Mouse (Mus musculus) brain, embryonic 14.5 days (tissue): ENCODE measurements around the gene Cdan1. TPM values are rescaled to one million over a fixed set of nuclear protein-coding genes. Genes with fewer than 3 reads are reported as not detected.
"Not testable (repeated sequence)": the region's sequence is repeated elsewhere in the genome, so short reads cannot be mapped to it uniquely, and the experiment has no call there.

Experiments used
- DNase-seq: peaks from one replicate; pipeline ENCODE4 v3.0.0-alpha.2; 2011; ENCODE audit warnings: low read depth
- CTCF ChIP-seq: fragments of 200-500 bp; IDR thresholded peaks from 2 replicates; pipeline ENCODE4 v1.5.1; 2012; ENCODE audit warnings: inconsistent platforms, mild to moderate bottlenecking, moderate library complexity, borderline replicate concordance; ENCODE audit not compliant: insufficient read depth, insufficient read length; ENCODE audit errors: extremely low read depth
- POLR2A ChIP-seq: fragments of 200-500 bp; IDR thresholded peaks from 2 replicates; pipeline ENCODE4 v1.6.1; 2012; ENCODE audit warnings: mild to moderate bottlenecking, inconsistent platforms, borderline replicate concordance; ENCODE audit not compliant: poor library complexity, insufficient read depth, insufficient read length, severe bottlenecking; ENCODE audit errors: extremely low read depth
- polyA plus RNA-seq: library from polyadenylated mRNA; depleted of rRNA; stranded (reverse); fragments of >200 nt; gene quantifications from 2 replicates; pipeline ENCODE4 v1.2.3, GENCODE M21; 2012; rRNA removed

The Cdan1 gene
- polyA plus RNA-seq, 1 experiment = 32.9 TPM

DNA sequence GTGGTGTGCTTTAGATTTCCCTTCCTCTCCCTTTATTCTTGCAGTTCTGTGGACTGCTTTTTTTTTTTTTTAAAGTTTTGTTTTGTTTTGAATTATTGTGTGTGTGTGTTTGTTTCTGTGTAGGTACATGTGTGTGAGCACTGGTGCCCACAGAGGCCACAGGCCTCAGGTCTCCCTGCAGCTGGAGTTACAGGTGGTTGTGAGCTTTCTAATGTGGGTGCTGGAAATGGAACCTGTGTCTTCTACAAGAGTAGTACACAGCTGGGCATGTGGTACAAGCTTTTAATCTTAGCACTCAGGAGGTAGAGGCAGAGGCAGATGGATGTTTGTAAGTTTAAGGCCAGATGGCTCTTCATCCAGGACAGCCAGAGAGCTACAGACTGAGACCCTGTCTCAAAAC, 142.9 kb downstream of the Cdan1 start:
- TF ChIP-seq CTCF (no peak), POLR2A (no peak)
- no peak for DNase-seq

DNA sequence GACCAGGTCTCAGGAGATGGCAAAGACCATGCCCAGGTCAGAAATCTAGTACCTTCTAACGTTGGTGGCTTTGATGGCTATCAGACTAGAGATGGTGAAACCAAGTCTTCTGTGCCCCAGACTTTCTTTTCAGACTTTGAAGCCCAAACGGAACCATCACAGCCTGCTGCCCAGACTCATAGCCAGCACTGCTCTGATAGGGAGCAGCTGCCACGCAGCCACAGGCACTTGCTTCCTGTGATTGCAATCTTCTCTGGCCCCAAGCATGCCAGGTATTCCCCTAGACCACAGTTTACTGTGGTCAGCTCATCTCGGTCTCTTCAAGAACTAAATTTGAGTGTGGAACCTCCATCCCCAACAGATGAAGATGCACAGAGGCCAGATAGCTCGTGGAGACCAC, 147.3 kb downstream of the Cdan1 start:
- DNase-seq = no peak
- TF ChIP-seq CTCF = no peak
- TF ChIP-seq POLR2A = no peak

DNA sequence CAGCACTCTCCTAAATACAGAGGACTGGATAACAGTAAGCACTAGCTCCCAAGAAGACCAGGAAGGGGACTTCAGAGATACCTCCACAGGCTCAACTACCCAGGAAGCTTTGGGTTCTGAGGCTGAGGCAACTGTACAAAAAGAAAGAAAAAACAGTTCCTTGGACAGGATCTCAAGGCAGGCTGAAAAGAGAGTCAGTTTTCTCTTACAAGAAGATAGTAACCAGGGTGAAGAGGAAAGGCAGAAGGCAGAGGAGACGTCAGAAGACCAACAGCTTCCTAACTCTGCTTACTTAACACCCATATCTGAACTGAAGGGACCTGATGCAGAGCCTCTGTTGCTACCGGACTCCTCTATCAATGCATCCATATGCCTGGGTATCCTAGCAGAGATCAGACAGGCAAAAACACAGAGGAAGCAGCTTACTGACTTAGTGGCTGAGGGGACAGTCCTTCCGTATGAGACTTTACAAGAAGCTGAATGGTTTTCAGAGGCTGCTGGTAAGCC, 149.5 kb downstream of the Cdan1 start:
- TF ChIP-seq CTCF (no peak), POLR2A (no peak)
- DNase-seq = no peak

DNA sequence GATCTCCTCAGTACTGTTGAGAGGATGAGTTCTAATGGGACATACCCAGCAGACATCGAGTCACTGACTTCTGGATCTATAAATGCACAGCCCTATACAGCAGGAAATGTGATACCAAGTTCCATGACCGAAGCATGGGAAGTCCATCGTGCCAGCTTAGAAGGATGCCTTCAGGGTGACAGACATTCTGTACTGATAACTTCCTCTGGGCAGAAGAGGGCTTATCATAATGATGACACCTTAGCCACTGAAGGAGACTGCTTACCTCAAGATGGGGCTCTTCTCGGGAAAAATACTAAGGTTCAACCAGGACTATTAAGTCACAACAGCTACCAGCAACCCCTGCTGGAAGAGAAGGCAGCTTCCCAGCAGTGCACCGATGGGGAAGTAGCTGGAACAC, 152.2 kb downstream of the Cdan1 start:
- TF ChIP-seq CTCF (no peak), POLR2A (no peak)
- DNase-seq = no peak

DNA sequence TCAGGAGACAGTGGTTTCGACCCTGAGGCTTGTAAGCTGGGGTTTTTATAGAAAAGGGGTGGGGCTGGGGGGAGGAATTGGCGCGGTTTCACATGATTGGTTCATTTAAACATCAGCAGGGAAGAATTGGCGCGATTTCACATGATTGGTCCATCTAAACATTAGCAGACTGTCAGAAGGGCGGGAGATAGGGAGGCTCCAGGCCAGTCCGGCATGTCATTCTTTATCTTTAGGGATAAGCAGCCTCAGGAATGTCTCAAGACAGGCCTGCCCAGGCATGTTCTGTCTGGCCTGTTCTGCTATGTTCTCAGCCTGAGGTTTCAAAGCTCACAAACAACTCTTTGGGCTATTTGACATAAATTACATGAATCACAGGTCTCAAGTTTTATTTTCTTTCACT, 168.8 kb downstream of the Cdan1 start:
- not testable (repeated sequence) for DNase-seq

DNA sequence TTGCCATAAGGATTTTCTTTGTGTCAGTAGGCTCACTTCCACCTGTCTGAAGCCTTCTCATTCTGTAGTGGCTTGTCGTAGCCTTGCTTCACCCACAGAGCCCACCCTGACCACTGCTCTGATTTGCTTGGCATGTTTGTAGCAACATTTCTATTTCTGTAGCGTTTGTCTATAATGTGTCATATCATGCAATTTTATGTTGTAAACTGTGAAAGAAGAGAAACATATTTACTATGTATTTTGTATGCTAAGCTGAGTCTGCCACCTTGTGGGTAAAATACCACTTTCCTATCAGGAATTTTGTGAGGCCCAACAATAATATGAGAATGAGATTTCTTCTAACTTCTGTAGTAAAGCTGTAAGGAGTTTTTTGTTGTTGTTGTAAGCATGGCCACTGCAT, 179.7 kb downstream of the Cdan1 start:
- DNase-seq = peak; percentile 27
- TF ChIP-seq CTCF = no peak
- TF ChIP-seq POLR2A = no peak

DNA sequence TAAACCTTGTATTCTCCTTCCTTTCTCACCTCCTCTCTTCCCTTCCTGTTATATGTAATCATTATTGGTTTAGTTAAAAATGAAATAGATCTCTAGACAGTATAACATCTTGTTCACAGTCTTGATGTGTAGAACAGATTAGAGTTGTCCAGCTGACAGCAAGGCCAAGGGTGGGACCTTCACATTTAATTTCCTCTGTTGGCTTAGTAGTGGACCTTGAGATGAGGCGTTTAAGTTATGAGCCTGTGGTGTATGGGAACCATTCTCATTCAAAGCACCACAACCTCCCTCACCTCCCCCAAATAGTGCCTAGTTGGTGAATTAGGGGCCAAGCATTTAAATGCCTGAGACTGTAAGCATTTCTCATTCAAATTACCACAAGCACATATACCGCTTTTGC, 182.5 kb downstream of the Cdan1 start:
- TF ChIP-seq CTCF (no peak), POLR2A (no peak)
- no peak for DNase-seq

Other genes starting within 250 kb of the Cdan1 start
- 17.1 and 19.0 TPM in 2 replicates for gene Haus2, start 240.7 kb downstream of the Cdan1 start, polyA plus RNA-seq
- gene Lrrc57, start 240.6 kb downstream of the Cdan1 start, polyA plus RNA-seq = 21.2 and 27.8 TPM in 2 replicates
- 14.6 and 16.1 TPM in 2 replicates for gene Stard9, start 221.0 kb downstream of the Cdan1 start, polyA plus RNA-seq
- 18.7 and 25.1 TPM in 2 replicates for gene Ttbk2, start 476 bp upstream of the Cdan1 start, polyA plus RNA-seq
- 26.7 and 31.0 TPM in 2 replicates for gene Ubr1, start 120.6 kb upstream of the Cdan1 start, polyA plus RNA-seq
- gene Tmem62, start 126.9 kb upstream of the Cdan1 start, polyA plus RNA-seq = 13.5 and 14.0 TPM in 2 replicates
- 65.4 and 69.0 TPM in 2 replicates for gene Ccndbp1, start 158.3 kb upstream of the Cdan1 start, polyA plus RNA-seq
- gene Epb42, start 186.9 kb upstream of the Cdan1 start, polyA plus RNA-seq = 0.19 and 0.75 TPM in 2 replicates
- gene Tgm5, start 235.7 kb upstream of the Cdan1 start, polyA plus RNA-seq = 0.05 TPM in 1 of 2 replicates, not detected in the other